Mouse (Mus musculus) liver, embryonic 14.5 days (tissue): ENCODE measurements around the gene Trim80.

Source experiments
- CTCF ChIP-seq: IDR thresholded peaks from 2 replicates; pipeline ENCODE4 v1.5.1; 2016; ENCODE audit warnings: antibody characterized with exemption, low read depth, control low read depth
- EP300 ChIP-seq: IDR thresholded peaks from 2 replicates; pipeline ENCODE4 v1.6.1; 2016; ENCODE audit warnings: antibody characterized with exemption, low read depth

- TF ChIP-seq CTCF = no peak
- TF ChIP-seq EP300 = no peak
These were observed 22.0 kb downstream of the Trim80 start, which contains the start of gene Slc16a5 for GRCm38 (mm10) chr11:115462243-115462891.
